Mouse (Mus musculus) midbrain, embryonic 16.5 days (tissue): ENCODE measurements around the gene Hrasls5. TPM values are rescaled to one million over a fixed set of nuclear protein-coding genes. Genes with fewer than 3 reads are reported as not detected.

ENCODE experiments used
- ATAC-seq: fragments of 200-750 bp; cut with Nextera tagmentation; 2 replicates; pipeline ENCODE4 v1.8.0; 2017; ENCODE audit warnings: moderate TSS enrichment
- H3K27ac ChIP-seq: fragments of 300-500 bp; sonication (generic); 2 replicates; pipeline ENCODE4 v1.5.1; 2014; ENCODE audit warnings: mild to moderate bottlenecking, low read length, mixed read lengths
- H3K27me3 ChIP-seq: fragments of 300-500 bp; sonication (generic); 2 replicates; pipeline ENCODE4 v1.6.1; 2014; ENCODE audit warnings: low read depth, low read length, mixed read lengths; ENCODE audit not compliant: control insufficient read depth, insufficient read depth
- H3K36me3 ChIP-seq: fragments of 300-500 bp; sonication (generic); 2 replicates; pipeline ENCODE4 v1.6.1; 2014; ENCODE audit warnings: mild to moderate bottlenecking, low read length, moderate library complexity, mixed read lengths; ENCODE audit not compliant: control insufficient read depth, insufficient read depth
- H3K4me1 ChIP-seq: fragments of 300-500 bp; sonication (generic); 2 replicates; pipeline ENCODE4 v1.6.1; 2014; ENCODE audit warnings: mild to moderate bottlenecking, low read length, mixed read lengths; ENCODE audit not compliant: control insufficient read depth, insufficient read depth
- H3K4me2 ChIP-seq: fragments of 300-500 bp; sonication (generic); 2 replicates; pipeline ENCODE4 v1.6.1; 2014; ENCODE audit warnings: mild to moderate bottlenecking, low read length, mixed read lengths
- H3K4me3 ChIP-seq: fragments of 300-500 bp; sonication (generic); 2 replicates; pipeline ENCODE4 v1.5.1; 2014; ENCODE audit warnings: low read depth, mild to moderate bottlenecking, low read length, moderate library complexity, mixed read lengths
- H3K9ac ChIP-seq: fragments of 300-500 bp; sonication (generic); 2 replicates; pipeline ENCODE4 v1.6.1; 2014; ENCODE audit warnings: low read depth, low read length, mixed read lengths
- H3K9me3 ChIP-seq: fragments of 300-500 bp; sonication (generic); replicated peaks from 2 replicates; pipeline ENCODE4 v1.6.1; 2014; ENCODE audit warnings: mild to moderate bottlenecking, low read length, mixed read lengths; ENCODE audit not compliant: control insufficient read depth, poor library complexity, severe bottlenecking
- WGBS: fragments of 180-500 bp; shearing (Covaris S2); extraction: QIAGEN DNeasy Blood & Tissue Kit; methylation state at CpG from one replicate; pipeline ENCODE4 v1.1.7; 2014; 5-methylcytosine and 5-hydroxymethylcytosine counted together
- polyA plus RNA-seq: library from polyadenylated mRNA; unstranded; fragments of >200 nt; fragmentation: Nextera tagmentation; extraction: Ambion mirVana; gene quantifications from 2 replicates; pipeline ENCODE4 v1.2.1, GENCODE M21; 2015

The Hrasls5 gene
- not detected in 2 replicates for polyA plus RNA-seq

DNA sequence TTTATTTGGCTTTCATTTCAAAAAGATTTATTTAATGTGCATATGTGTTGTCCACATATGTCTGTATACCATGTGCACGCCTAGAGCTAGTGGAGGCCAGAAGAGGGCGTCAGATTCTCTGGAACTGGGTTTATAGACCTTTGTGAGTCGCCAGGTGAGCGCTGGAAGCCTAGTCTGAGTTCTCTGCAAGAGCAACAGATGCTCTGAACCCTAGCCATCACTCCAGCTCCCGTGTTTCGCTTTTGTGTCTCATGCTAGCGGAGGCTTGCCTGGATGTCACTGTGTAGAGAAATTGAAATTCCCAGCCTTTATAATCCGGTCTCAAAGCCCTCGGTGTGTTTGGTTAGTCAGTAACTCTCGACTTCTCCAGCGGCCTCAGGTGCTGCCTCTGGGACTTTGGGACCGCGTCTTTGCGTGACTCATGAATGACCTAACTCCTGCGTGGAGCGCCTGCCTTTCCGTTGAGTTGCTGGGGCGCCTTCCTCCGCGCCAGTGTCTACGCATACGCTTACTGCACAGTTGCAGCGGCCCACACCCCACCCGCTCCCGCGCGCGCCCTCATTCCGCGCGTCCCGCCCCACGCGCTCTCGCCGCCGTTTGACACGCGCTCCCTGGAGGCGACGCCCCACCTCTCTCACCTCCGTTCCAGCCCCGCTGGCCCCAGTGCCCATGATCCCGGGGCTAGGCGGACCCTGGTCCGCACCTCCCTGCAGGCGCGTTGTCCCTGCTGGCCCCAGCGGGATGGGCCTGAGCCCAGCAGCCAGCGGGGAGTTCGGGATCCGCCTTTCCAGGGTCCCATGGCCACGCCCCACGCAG is at the start of gene Hrasls5:
Gene Hrasls5 (plus strand): TSS at position 600 of the 816 bp plus-strand sequence.
- Histone ChIP-seq H3K27me3 (peaks cover 4% of the 10 kb centered on the region; the same call in 1 of the 2 replicates), H3K9ac (peak within 1 kb of the TSS; percentile 67), H3K4me2 (peak within 1 kb of the TSS; percentile 97), H3K4me3 (peak within 1 kb of the TSS; percentile 49), H3K4me1 (peaks cover 4% of the 10 kb centered on the region), H3K36me3 (no peaks in the 10 kb centered on the region), H3K27ac (no peak within 1 kb of the TSS), H3K9me3 (no peaks in the 10 kb centered on the region)
- peak; percentile 76 for ATAC-seq
- 2% methylated on average over 54 of the region's 54 CpGs for WGBS

DNA sequence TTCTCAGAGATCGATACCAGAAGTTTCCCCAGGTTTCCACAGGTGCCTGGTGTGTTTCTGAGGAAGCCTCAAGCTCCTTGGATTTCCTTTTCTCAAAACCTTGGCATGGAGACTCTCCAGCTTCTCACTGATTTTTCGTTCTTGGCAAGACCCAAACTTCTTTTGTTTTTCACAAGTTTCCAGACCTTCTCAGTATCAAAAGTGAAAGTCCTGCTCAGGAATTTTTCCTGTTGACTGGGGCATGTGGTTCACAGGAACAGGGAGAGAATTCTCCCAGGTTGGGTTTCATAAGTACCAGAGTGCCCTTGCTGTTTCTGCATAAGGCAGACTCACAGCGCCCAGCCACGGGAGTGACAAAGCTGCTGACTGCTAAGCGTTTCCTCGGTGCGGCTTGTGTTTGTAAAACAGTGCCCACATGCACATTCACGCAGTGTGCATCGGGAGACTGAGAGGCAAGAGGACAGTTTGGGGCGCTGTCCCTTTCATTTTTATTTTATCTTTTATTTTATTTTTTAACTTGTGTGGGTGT is 49.7 kb upstream of the Hrasls5 start:
- H3K27ac ChIP-seq = no peak overlapping the region
- 82% methylated on average over 10 of the region's 10 CpGs for WGBS
- no peak for ATAC-seq
- peaks cover under 1% of the 10 kb centered on the region; the same call in 1 of the 2 replicates for H3K4me1 ChIP-seq
- H3K9me3 ChIP-seq = no peaks in the 10 kb centered on the region
- no peaks in the 10 kb centered on the region for H3K36me3 ChIP-seq
- no peak overlapping the region for H3K4me3 ChIP-seq
- H3K27me3 ChIP-seq = no peaks in the 10 kb centered on the region
- H3K4me2 ChIP-seq = no peak overlapping the region
- H3K9ac ChIP-seq = no peak overlapping the region

DNA sequence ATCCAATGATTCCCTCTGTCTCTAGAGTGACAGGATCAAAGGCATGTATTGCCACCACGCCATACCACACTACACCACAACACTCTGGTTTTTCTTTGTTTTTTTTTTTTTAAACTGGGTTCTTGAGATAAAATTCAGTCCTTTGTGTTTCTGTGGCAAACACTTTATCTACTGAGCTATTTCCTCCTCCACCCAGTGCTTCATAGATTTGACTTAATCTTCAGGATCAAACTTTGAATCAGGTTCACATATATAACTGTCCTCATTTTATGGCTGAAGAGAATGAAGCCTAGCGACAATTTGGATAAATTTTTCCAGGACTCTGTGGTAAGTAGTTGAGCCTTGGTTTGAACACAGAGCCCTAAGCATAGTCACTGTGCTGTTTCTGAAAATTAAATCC is 48.7 kb upstream of the Hrasls5 start:
- Histone ChIP-seq H3K27me3 (no peaks in the 10 kb centered on the region), H3K36me3 (no peaks in the 10 kb centered on the region), H3K4me1 (no peaks in the 10 kb centered on the region), H3K4me2 (no peak overlapping the region), H3K4me3 (no peak overlapping the region), H3K27ac (no peak overlapping the region), H3K9me3 (no peaks in the 10 kb centered on the region), H3K9ac (no peak overlapping the region)
- 97% methylated on average over 2 of the region's 2 CpGs for WGBS
- no peak for ATAC-seq

DNA sequence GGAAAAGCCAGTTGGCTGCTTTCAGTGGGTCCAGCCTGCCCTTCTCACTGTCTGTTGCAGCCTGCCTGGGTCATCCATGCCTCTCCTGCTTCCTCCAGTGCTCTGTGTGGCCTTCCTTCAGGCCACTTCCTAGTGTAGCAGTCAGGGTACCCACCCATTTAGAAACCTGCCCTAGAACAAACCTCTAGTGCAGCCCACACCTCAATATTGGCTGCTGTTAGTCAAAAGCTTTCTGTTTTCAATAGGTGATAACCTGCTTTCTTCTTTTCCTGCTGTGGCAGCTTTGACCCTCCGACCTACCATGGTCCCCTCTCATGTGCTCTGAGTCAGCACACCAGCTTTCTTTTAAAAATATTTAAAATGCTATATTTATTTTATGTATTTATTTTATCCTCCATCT is 47.9 kb upstream of the Hrasls5 start:
- no peaks in the 10 kb centered on the region for H3K9me3 ChIP-seq
- 87% methylated on average over 1 of the region's 1 CpGs for WGBS
- no peaks in the 10 kb centered on the region for H3K36me3 ChIP-seq
- H3K4me3 ChIP-seq = no peak overlapping the region
- no peak overlapping the region for H3K9ac ChIP-seq
- ATAC-seq = no peak
- no peaks in the 10 kb centered on the region for H3K4me1 ChIP-seq
- no peak overlapping the region for H3K4me2 ChIP-seq
- H3K27me3 ChIP-seq = no peaks in the 10 kb centered on the region
- H3K27ac ChIP-seq = no peak overlapping the region

DNA sequence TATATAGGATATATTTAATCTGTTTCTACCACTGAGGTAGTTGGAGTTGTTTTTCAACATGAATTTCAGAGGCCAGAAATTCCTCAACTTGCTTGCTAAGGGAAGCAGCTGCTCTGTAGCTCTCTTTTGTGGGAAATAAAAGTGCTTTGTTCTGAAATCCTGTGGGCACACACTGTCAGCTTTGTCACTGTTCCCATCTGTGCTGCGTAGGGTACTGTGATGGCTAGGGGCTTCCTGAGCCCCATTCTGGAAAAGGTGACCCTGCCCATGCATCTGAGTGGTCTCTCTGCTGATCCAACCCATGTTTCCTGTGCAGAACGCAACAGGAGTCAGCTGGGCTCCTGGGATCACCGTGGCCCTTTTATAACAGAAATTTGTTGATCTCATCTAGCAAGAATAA is 45.5 kb upstream of the Hrasls5 start:
- H3K9me3 ChIP-seq = no peaks in the 10 kb centered on the region

DNA sequence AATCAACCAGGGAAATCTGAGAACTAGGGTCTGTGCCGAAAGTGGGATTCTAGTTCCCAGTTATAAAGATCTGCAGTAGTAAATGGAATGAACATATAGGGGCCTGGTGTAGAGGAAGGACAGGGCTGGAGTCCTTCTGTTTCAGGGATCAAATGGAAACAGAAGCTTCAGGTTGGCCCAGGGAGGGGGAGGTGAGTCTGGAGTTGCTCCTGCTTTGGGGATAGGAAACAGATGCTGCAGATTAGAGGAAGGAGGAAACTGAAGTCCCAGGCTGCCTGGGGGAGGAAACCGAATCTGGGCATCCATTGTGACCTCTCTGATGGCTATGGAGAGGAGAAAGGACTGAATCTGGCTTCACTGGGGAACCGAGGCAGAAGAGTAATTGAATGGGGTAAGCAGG is 44.0 kb upstream of the Hrasls5 start:
- no peaks in the 10 kb centered on the region for H3K9me3 ChIP-seq
- no peak overlapping the region for H3K4me2 ChIP-seq
- no peak overlapping the region for H3K4me3 ChIP-seq
- H3K4me1 ChIP-seq = no peaks in the 10 kb centered on the region
- 56% methylated on average over 3 of the region's 3 CpGs for WGBS
- no peak for ATAC-seq
- no peaks in the 10 kb centered on the region for H3K27me3 ChIP-seq
- H3K9ac ChIP-seq = no peak overlapping the region
- H3K36me3 ChIP-seq = no peaks in the 10 kb centered on the region
- H3K27ac ChIP-seq = no peak overlapping the region

More for the DNA sequence above, 45.5 kb upstream of the Hrasls5 start:
- Histone ChIP-seq H3K36me3 (no peaks in the 10 kb centered on the region), H3K4me2 (no peak overlapping the region), H3K4me1 (no peaks in the 10 kb centered on the region), H3K27me3 (no peaks in the 10 kb centered on the region), H3K4me3 (no peak overlapping the region), H3K9ac (no peak overlapping the region), H3K27ac (no peak overlapping the region)
- no peak for ATAC-seq
- 51% methylated on average over 3 of the region's 3 CpGs for WGBS

DNA sequence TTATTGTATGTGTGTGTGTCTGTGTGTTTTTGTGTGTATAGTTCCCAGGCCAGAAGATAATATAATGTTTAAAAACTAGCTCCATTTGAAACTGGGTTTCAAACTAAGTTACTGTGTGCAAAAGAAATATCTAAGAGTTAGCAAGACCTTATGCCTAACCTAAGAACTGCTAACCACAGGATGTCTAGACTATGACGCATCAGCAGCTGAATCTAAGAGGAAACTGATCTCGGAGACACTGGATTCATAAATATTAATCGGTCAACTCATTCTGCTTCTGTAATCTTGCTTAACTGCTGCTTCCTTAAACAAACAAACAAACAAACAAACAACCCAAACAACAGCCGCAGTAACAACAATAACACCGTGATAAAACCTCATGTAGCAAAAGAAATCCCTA is 42.7 kb upstream of the Hrasls5 start:
- H3K9me3 ChIP-seq = no peaks in the 10 kb centered on the region
- H3K36me3 ChIP-seq = no peaks in the 10 kb centered on the region
- no peak for ATAC-seq
- no peak overlapping the region for H3K27ac ChIP-seq
- 79% methylated on average over 5 of the region's 5 CpGs for WGBS
- no peak overlapping the region for H3K4me2 ChIP-seq
- H3K4me1 ChIP-seq = no peaks in the 10 kb centered on the region
- H3K9ac ChIP-seq = no peak overlapping the region
- no peaks in the 10 kb centered on the region for H3K27me3 ChIP-seq
- no peak overlapping the region for H3K4me3 ChIP-seq

DNA sequence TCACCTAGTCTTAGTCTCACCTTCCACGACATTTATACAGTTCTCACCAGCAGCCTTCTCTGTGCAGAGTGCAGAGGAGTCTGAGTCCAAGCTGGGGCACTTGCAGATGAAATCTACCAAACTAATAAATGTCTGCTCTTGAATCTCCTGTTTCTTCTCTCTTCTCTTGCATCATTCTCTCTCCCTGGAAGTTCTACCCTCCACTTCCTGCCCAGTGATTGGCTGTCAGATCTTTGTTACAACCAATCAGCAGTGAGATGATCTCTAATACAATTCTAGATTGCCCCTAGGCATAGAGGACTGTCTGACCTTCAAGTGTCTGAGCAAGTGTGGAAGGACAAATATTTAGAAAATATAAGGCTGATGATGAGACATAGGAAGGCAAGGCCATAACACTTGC is 36.2 kb upstream of the Hrasls5 start:
- no peaks in the 10 kb centered on the region for H3K36me3 ChIP-seq
- no peaks in the 10 kb centered on the region for H3K4me1 ChIP-seq
- H3K9me3 ChIP-seq = no peaks in the 10 kb centered on the region
- no peak for ATAC-seq
- H3K4me2 ChIP-seq = no peak overlapping the region
- no peak overlapping the region for H3K27ac ChIP-seq
- no peaks in the 10 kb centered on the region for H3K27me3 ChIP-seq
- no peak overlapping the region for H3K9ac ChIP-seq
- H3K4me3 ChIP-seq = no peak overlapping the region
- WGBS = 91% methylated on average over 1 of the region's 1 CpGs

DNA sequence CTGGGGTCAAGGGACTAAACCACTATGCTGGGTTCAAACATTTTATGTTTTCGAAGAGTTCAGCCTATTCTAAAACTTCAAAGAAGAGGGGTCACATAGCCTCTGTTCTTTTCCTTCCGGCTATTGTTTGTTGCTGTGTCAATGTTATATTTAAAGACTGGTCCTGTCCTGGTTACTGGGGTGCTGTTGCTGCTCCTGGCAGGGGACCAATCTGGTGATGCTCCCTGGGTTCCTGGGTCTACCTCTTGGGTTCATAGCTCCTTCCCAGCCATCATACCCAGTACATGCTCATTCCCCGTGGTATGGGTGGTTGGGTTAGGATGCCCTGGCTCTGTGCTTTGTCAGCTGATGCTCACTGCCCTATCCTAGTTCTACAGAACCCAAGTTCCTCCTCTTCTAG is 34.6 kb upstream of the Hrasls5 start:
- Histone ChIP-seq H3K36me3 (no peaks in the 10 kb centered on the region), H3K9ac (no peak overlapping the region), H3K27me3 (no peaks in the 10 kb centered on the region), H3K4me2 (no peak overlapping the region), H3K9me3 (no peaks in the 10 kb centered on the region), H3K27ac (no peak overlapping the region), H3K4me3 (no peak overlapping the region), H3K4me1 (no peaks in the 10 kb centered on the region)
- ATAC-seq = no peak
- WGBS = 88% methylated on average over 3 of the region's 3 CpGs
